Mouse (Mus musculus) hindbrain, embryonic 11.5 days (tissue): ENCODE data around the gene Xpnpep1. TPM values are rescaled to one million over a fixed set of nuclear protein-coding genes. Genes with fewer than 3 reads are reported as not detected.

Source experiments
- ATAC-seq: fragments of 200-750 bp; cut with Nextera tagmentation; 2 replicates; pipeline ENCODE4 v1.8.0; 2017; ENCODE audit warnings: mild to moderate bottlenecking, moderate TSS enrichment, moderate library complexity; ENCODE audit not compliant: low FRiP score
- DNase-seq: peaks from one replicate; pipeline ENCODE4 v3.0.0-alpha.2; 2015; ENCODE audit warnings: low spot score
- H3K27ac ChIP-seq: fragments of 300-500 bp; sonication (generic); 2 replicates; pipeline ENCODE4 v1.5.1; 2014; ENCODE audit warnings: mild to moderate bottlenecking, low read depth, low read length
- H3K27me3 ChIP-seq: fragments of 300-500 bp; sonication (generic); 2 replicates; pipeline ENCODE4 v1.6.1; 2014; ENCODE audit warnings: mild to moderate bottlenecking, low read length, moderate library complexity, mixed read lengths; ENCODE audit not compliant: control insufficient read depth, insufficient read depth
- H3K36me3 ChIP-seq: fragments of 300-500 bp; sonication (generic); 2 replicates; pipeline ENCODE4 v1.6.1; 2014; ENCODE audit warnings: mild to moderate bottlenecking, low read length, moderate library complexity, mixed read lengths; ENCODE audit not compliant: control insufficient read depth, insufficient read depth
- H3K4me1 ChIP-seq: fragments of 300-500 bp; sonication (generic); replicated peaks from 2 replicates; pipeline ENCODE4 v1.6.1; 2014; ENCODE audit warnings: low read length, mixed read lengths; ENCODE audit not compliant: control insufficient read depth, insufficient read depth
- H3K4me2 ChIP-seq: fragments of 300-500 bp; sonication (generic); replicated peaks from 2 replicates; pipeline ENCODE4 v1.6.1; 2014; ENCODE audit warnings: mild to moderate bottlenecking, low read depth, low read length
- H3K4me3 ChIP-seq: fragments of 300-500 bp; sonication (generic); 2 replicates; pipeline ENCODE4 v1.5.1; 2014; ENCODE audit warnings: low read depth, low read length
- H3K9ac ChIP-seq: fragments of 300-500 bp; sonication (generic); 2 replicates; pipeline ENCODE4 v1.6.1; 2014; ENCODE audit warnings: low read depth, low read length
- H3K9me3 ChIP-seq: fragments of 300-500 bp; sonication (generic); 2 replicates; pipeline ENCODE4 v1.6.1; 2016; ENCODE audit warnings: low read length; ENCODE audit not compliant: control insufficient read depth
- WGBS: fragments of 180-500 bp; shearing (Covaris S2); extraction: QIAGEN DNeasy Blood & Tissue Kit; methylation state at CpG from one replicate; pipeline ENCODE4 v1.1.7; 2014; 5-methylcytosine and 5-hydroxymethylcytosine counted together
- polyA plus RNA-seq: library from polyadenylated mRNA; unstranded; fragments of >200 nt; fragmentation: Nextera tagmentation; extraction: Ambion mirVana; gene quantifications from 2 replicates; pipeline ENCODE4 v1.2.1, GENCODE M21; 2014

Xpnpep1 gene
- polyA plus RNA-seq, 1 experiment from 2014 or later, result 132 TPM

DNA sequence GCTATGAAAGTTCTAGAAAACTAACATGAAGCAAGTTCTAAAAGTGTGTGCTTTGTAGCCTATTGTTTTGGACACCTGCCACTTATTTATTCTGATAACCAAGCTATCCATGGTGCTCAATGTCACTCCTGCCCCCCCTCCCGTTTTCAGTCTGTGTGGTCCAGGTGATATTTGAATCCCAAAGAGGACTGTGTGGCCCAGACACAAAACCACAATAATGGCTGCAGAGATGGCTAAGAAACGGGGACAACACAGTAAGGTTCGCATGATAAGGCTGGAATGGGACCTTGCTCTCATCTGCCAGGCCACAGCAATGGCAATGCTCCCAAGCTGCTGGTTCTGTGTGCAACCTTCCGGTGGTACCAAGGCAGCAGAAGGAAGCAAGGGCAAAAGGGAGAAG, 1.6 kb upstream of the Xpnpep1 start:
- H3K9ac ChIP-seq, result no peak overlapping the region
- H3K9me3 ChIP-seq, result no peaks in the 10 kb centered on the region
- H3K4me1 ChIP-seq, result no peaks in the 10 kb centered on the region; the same call in 1 of the 2 replicates
- H3K36me3 ChIP-seq, result no peaks in the 10 kb centered on the region
- 67% methylated on average over 4 of the region's 4 CpGs for WGBS
- H3K4me2 ChIP-seq, result no peak overlapping the region
- H3K4me3 ChIP-seq, result no peak overlapping the region
- DNase-seq, result no peak
- H3K27ac ChIP-seq, result no peak overlapping the region
- H3K27me3 ChIP-seq, result no peaks in the 10 kb centered on the region
- no peak for ATAC-seq

DNA sequence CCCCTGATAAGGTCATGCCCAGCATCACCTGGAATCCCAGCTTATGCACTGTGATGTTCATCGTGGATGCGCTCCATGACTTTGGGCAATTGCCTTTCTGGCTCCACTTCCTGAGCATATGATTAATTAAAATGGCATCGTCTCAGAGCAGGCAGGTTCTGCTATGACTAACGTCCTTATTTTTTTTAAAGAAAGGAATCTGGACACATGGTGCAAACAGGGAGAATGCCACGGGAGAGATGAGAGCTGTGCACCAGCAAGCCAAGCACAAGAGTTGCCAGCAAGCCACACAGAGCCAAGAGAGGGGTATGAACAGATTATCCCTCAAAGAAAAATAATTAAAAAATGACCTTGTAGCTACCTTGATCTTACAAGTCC, 1.1 kb upstream of the Xpnpep1 start:
- Histone ChIP-seq H3K4me1 (no peaks in the 10 kb centered on the region; the same call in 1 of the 2 replicates), H3K4me2 (no peak overlapping the region), H3K36me3 (no peaks in the 10 kb centered on the region), H3K9ac (no peak overlapping the region), H3K27ac (no peak overlapping the region), H3K4me3 (no peak overlapping the region), H3K9me3 (no peaks in the 10 kb centered on the region), H3K27me3 (no peaks in the 10 kb centered on the region)
- 86% methylated on average over 5 of the region's 5 CpGs for WGBS
- DNase-seq (no peak), ATAC-seq (no peak)

- H3K4me2 ChIP-seq, result peak overlapping the region; percentile 61
- H3K4me1 ChIP-seq, result no peaks in the 10 kb centered on the region; the same call in 1 of the 2 replicates
- no peaks in the 10 kb centered on the region for H3K36me3 ChIP-seq
- 33% methylated on average over 11 of the region's 11 CpGs for WGBS
- peak; percentile 25 for ATAC-seq
- H3K27ac ChIP-seq, result no peak overlapping the region
- H3K9me3 ChIP-seq, result no peaks in the 10 kb centered on the region
- H3K27me3 ChIP-seq, result no peaks in the 10 kb centered on the region
- peak overlapping the region; percentile 89 for H3K4me3 ChIP-seq
- DNase-seq, result no peak
- no peak overlapping the region; the same call in 1 of the 2 replicates for H3K9ac ChIP-seq
These were observed 924 bp downstream of the Xpnpep1 start for GRCm38 (mm10) chr19:53039090-53039489.

- WGBS, result under 1% methylated on average over 37 of the region's 39 CpGs
- Histone ChIP-seq H3K4me3 (peak overlapping the region; percentile 89), H3K27ac (peak overlapping the region; percentile 82), H3K27me3 (no peaks in the 10 kb centered on the region), H3K9ac (peak overlapping the region; percentile 93), H3K4me1 (no peaks in the 10 kb centered on the region; the same call in 1 of the 2 replicates), H3K4me2 (peak overlapping the region; percentile 61), H3K36me3 (no peaks in the 10 kb centered on the region), H3K9me3 (no peaks in the 10 kb centered on the region)
- ATAC-seq, result peak; percentile 99
- peak; percentile 99 for DNase-seq
These were observed 1.5 kb downstream of the Xpnpep1 start for GRCm38 (mm10) chr19:53038435-53038938.

GRCm38 (mm10) chr19:53037925-53038419, 2.0 kb downstream of the Xpnpep1 start:
- Histone ChIP-seq H3K9ac (peak overlapping the region; percentile 93), H3K36me3 (no peaks in the 10 kb centered on the region), H3K9me3 (no peaks in the 10 kb centered on the region), H3K27me3 (no peaks in the 10 kb centered on the region), H3K4me1 (no peaks in the 10 kb centered on the region; the same call in 1 of the 2 replicates), H3K4me3 (peak overlapping the region; percentile 89), H3K4me2 (peak overlapping the region; percentile 61), H3K27ac (peak overlapping the region; percentile 82)
- under 1% methylated on average over 23 of the region's 28 CpGs for WGBS
- DNase-seq, result no peak
- peak; percentile 1 for ATAC-seq

GRCm38 (mm10) chr19:53033159-53033943, 6.7 kb downstream of the Xpnpep1 start:
- Histone ChIP-seq H3K4me1 (no peaks in the 10 kb centered on the region; the same call in 1 of the 2 replicates), H3K4me2 (no peak overlapping the region), H3K27me3 (no peaks in the 10 kb centered on the region), H3K36me3 (no peaks in the 10 kb centered on the region), H3K9me3 (no peaks in the 10 kb centered on the region), H3K27ac (no peak overlapping the region), H3K4me3 (no peak overlapping the region), H3K9ac (no peak overlapping the region)
- 89% methylated on average over 10 of the region's 10 CpGs for WGBS
- ATAC-seq (no peak), DNase-seq (no peak)

DNA sequence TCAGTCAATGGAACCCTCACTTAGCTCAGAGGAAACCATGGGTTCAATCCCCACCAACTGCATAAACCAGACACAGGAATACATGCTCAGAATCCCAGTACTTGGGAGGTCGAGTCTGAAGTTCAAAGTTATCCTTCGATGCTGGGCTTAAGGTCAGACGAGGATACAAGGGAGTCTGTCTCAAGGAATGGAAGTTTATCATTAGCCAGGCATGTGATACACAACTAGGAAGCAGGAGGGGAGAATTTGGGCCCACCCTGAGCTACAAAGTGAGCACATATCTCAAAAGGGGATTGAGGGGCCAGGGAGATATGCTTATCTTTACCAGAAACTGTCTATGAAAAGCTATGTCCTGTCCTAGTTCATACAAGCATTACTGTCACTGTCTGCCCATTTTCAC, 7.4 kb downstream of the Xpnpep1 start:
- Histone ChIP-seq H3K9ac (no peak overlapping the region), H3K4me3 (no peak overlapping the region), H3K9me3 (no peaks in the 10 kb centered on the region), H3K36me3 (no peaks in the 10 kb centered on the region), H3K4me1 (no peaks in the 10 kb centered on the region; the same call in 1 of the 2 replicates), H3K27ac (no peak overlapping the region), H3K4me2 (no peak overlapping the region), H3K27me3 (no peaks in the 10 kb centered on the region)
- 72% methylated on average over 3 of the region's 3 CpGs for WGBS
- no peak for DNase-seq
- ATAC-seq, result no peak

GRCm38 (mm10) chr19:53031957-53032371, 8.1 kb downstream of the Xpnpep1 start:
- H3K4me2 ChIP-seq, result no peak overlapping the region
- no peak for DNase-seq
- 78% methylated on average over 8 of the region's 8 CpGs for WGBS
- no peak for ATAC-seq
- H3K36me3 ChIP-seq, result no peaks in the 10 kb centered on the region
- no peak overlapping the region for H3K27ac ChIP-seq
- no peak overlapping the region for H3K9ac ChIP-seq
- H3K4me3 ChIP-seq, result no peak overlapping the region
- H3K9me3 ChIP-seq, result no peaks in the 10 kb centered on the region
- H3K4me1 ChIP-seq, result no peaks in the 10 kb centered on the region
- no peaks in the 10 kb centered on the region for H3K27me3 ChIP-seq

DNA sequence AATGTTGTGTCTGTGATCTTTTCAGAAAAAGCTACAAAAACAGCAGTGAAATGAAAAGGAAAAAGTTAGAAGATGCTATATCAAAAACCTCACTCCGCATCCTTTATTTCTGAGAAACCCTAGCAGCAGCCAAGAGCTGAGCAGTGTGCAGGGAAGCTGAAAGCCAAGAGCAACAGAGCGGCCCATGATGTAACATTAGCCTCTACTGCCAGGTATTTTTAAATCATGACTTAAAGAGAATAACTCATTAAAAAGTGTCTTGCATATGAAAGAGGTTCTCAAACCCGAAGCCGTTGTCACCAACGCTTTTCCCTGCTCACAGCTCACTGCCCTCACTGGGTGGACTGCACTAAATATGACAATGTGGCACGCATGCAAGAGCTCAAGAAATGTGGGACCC, 9.7 kb downstream of the Xpnpep1 start:
- Histone ChIP-seq H3K4me3 (no peak overlapping the region), H3K9ac (no peak overlapping the region), H3K4me2 (no peak overlapping the region), H3K36me3 (no peaks in the 10 kb centered on the region), H3K27ac (no peak overlapping the region), H3K9me3 (no peaks in the 10 kb centered on the region), H3K4me1 (no peaks in the 10 kb centered on the region), H3K27me3 (no peaks in the 10 kb centered on the region)
- ATAC-seq, result no peak
- DNase-seq, result no peak
- WGBS, result 97% methylated on average over 6 of the region's 6 CpGs
